Mouse (Mus musculus): ENCODE results near the gene Slc15a5.

DNA sequence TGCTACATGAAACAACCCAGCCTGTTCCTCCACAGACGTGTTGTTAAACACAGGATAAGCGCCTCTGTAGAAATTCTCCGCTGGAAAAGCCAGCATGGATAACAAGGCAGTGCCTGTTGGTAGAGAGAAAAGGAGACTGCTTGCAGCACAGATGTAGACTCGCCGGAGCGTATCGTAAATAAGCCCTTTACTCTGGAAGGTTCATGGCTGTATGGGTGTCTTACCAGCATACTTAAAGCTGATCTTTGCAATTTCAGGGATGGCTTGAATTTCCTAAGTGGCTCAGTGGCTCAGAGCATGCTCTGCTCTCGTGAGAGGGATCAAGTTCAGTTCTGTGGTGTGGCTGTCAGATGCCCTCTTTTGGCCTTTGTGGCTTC is 6.8 kb downstream of the Slc15a5 start:
- no peak for TF ChIP-seq CTCF (conservative IDR thresholded peaks at IDR 0.05; ENCODE audit: insufficient read depth, insufficient read length, low read depth, low read length)
- no peak for TF ChIP-seq POLR2A (IDR thresholded peaks at IDR 0.05; ENCODE audit: low read depth, low read length)
